Mouse (Mus musculus): ENCODE measurements around the gene Ctnnb1.

Ctnnb1 gene

DNA sequence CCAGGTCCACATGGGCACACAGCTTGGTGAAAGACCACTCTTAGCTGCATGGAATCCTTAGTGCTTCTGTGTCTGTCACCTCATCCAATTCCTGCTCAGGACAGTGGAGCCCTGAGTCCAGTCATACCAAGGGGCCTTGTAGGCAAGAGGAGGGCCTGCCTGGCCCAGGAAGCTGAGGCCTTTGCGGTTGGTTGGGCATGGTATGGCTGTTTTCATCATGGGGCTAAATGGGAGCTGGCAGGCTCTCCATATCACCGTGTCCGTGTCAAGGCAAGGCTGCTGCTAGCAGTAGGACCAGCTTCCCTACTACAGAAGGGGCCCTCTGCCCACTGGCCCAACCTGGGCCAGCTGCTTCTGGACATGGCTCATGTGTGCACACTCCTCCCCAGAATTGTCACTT lies 34.7 kb downstream of the Ctnnb1 start:
- no peak for DNase-seq

DNA sequence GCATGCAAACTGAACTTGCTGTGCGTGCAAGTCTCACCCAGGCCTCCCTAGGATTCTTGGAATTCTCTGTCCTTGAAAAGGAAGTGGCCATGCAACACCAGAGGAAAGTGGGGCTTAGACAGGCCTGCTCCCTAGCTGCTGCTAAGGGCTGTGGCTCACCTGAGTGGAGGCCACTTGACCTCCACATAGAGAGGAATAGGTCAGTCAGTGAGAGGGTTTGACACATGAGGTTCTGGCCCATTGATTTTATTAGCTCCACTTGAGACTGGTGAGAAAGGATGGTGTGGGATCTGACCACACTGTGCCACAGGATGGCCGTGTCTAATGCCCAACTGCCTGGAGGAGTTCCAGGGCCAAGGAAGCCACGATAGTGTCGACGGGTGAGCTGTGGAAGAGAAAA lies 35.2 kb downstream of the Ctnnb1 start:
- DNase-seq, result no peak

DNA sequence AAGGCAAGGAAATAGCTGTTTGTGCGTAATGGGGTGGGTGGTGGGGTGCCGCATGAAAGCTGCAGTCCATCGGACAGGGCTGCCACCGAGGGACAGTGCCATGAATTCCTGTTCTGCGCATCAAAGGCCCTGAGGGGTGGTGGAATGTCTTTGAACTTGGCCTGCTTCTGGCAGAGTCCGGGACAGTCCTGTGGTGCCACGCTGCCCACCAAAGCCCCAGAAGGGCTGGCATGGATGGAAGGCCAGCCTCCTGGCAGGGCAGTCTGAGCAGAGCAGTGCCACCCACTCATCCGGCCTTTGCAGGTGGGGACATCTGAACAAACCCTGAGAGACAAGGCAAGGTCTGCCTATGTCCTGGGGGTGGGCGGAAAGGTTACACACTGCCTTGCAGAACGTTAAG lies 36.0 kb downstream of the Ctnnb1 start:
- DNase-seq, result no peak

DNA sequence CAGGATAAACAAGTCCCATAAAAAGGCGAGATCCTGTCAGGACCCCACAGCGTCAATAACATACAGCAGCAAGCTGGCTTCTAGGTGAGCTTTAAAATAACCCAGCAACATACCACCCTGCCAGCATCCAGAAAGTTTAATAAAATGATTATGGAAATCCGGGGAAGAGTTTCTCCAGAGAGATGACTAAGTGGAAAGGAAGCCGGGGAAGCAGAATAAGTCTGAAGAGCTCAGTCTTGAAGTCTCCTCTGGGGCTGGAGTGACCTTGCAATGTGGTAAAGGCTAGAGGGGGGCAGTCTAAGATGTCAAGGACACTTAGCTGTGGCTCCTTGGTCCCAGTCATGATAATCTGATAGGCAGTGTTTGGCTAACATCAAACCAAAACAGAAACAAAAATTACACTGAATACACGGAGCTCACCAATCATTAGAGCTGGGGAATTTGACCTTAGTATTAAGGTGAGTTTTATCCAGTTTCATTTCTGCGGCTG lies 44.1 kb downstream of the Ctnnb1 start:
- no peak for DNase-seq

DNA sequence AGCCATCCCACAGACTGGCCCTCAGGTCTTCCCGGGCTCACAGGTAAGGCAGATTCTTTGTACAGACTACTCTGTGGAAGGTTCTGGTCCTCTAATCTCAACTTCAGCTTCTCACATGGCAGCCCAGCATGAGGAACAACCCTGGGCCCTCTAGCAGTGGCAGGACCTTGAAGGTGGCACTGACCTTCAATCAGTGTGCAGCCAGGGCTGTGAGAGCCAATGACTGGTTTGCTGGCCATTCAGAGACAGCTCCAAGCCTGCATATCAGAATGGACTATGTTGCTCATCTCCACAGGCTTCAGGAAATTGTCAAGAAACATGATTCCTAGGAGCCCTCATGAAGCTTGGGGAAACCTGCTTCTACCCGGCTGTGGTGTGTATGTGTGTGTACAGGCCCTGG lies 45.2 kb downstream of the Ctnnb1 start:
- DNase-seq, result no peak

DNA sequence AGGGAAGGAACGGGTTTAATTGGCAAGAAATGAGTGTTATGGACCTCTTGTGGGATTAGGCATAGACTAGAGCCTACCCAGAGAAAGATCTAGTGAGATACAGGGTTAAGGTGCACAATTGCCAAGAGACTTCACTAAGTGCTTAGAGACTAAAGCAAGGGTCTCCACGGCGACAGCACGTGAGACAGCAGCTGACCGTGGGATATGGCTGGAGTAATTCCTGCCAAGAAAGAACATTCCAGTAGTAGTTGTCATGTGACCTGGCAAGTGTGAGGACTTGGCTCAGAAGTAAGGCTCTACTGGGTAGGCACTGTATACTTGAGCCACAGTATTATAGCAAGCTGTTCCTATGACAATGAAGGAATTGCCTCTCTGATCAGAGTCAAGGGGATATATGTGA lies 47.1 kb downstream of the Ctnnb1 start:
- no peak for DNase-seq

DNA sequence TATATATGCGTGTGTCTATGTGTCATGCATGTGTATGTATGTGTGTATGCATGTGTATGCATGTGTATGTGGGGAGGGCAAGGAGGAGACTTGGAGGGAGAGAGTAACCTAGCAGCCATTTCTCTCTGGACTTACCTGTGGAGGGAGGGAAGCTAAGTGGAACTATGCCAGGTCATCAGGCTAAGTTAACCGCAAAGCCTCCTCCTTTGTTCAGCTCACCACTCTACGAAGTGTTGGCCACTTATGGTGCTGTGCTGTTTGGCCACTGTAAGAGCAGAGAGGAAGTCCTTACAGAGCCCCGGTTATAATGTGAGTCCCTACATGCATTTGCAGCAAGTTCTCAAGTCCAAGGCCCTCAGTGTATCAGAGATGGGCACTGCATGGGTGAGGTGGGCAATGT lies 47.8 kb downstream of the Ctnnb1 start:
- DNase-seq, result no peak

DNA sequence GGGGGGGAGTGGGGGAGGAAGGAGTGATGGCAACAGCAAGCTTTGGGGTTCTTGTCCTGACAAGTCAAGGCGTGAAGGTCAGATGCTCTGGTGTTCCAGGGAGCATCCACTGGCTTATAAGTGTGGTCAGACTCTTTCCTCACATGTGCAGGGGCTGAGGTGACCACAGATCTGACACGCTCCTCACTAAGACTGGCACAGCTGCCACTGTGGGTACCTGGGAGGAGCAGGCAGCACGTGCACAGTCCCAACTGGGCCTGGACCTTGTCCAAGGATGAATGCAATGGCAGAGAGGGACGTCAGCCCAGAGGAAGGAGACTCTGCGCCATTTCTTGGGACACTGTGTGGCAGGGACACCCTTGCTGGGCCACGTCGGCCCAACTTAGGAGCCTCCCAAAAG lies 52.8 kb downstream of the Ctnnb1 start:
- no peak for DNase-seq

DNA sequence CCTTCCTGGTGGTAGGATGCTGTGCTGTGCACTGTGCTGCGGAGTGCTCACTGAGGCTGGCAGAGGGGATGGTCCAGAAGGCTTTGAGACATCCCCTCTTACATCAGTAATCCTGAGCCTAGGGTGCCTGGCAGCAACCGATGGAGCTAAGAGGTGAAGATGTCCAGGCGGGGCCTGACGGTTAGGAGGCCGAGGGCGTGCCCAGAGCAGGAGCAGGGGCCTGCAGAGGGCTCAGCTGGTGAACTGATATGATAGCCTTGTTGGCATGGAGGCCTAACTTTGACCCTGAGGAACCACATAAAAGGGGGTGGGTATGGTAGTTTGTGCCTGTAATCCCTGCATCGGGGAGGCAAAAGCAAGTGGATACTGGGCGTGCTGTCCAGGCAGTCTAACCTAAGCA lies 54.8 kb downstream of the Ctnnb1 start:
- DNase-seq, result no peak

DNA sequence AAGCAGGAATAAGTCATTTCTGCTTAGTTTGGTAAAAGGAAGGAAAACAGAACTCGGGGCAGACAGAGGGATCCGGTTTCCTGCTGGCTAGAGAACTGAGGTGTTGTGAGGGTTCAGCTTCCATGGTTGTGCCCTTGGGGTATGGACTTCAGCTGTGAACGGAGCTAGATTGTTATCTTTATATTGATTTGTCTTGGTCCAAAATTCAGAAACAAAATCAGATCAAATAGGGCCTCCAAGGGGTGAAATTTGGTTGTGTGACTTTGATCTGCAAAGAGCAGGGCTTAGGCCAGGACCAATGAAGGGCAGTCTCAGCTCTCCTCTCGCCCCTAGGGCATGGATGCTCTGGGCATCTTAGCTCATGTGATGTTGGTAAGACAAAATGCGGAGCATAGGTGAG lies 55.5 kb downstream of the Ctnnb1 start:
- DNase-seq, result no peak

DNA sequence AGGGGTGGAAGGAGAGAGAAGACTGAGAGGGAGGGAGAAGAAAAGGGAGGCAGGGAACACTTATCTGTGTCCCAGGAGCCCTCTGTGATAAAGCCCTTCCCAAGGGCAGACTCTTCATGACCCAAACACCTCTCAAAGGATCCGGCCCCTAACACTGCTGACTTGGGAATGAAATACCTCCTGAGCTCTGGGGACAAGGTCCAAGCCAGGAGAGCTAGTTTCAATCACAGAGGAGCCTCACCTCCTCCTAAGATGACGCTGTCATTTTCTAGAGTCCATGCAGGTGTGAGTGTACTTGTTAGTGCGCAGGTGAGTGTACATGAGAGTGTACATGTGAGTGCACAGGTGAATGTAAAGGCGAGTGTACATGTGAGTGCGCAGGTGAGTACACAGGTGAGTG lies 56.0 kb downstream of the Ctnnb1 start:
- no peak for DNase-seq

DNA sequence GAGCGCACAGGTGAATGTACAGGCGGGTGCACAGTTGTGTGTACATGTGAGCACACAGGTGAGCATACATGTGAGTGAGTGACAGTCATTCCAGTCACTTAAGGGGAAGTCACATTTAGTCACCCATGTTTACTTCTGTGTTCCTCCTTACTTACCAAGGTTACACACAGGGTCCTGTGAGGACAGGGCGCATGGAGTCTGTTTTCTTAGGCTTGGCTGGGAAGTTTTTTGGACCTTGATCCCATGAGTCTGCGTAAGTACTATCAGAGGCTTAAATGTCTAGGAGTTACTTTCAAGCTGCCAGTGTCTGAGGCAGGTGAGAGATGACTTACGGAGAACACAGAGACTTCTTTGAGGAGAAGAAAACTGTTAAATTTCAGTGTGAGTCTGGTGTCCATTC lies 56.5 kb downstream of the Ctnnb1 start:
- no peak for DNase-seq

DNA sequence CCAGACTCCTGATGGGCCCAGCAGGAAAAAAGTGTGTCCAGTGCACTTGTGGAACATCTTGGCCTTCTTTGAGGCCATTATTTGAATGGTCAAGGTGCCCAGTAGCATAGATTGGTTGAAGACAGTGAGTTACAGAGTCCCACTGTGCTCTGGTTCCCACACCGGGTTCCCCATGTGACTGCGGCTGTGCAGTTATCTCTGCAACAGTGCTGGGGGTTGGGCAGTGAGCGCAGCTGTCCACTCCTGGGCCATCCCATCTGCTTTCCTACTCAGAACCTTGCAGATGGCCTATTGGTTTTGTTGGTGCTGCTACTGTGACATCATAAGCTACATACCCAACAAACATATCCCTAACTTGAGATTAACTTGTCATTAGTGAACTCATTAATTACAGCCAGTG lies 57.2 kb downstream of the Ctnnb1 start:
- DNase-seq, result no peak

DNA sequence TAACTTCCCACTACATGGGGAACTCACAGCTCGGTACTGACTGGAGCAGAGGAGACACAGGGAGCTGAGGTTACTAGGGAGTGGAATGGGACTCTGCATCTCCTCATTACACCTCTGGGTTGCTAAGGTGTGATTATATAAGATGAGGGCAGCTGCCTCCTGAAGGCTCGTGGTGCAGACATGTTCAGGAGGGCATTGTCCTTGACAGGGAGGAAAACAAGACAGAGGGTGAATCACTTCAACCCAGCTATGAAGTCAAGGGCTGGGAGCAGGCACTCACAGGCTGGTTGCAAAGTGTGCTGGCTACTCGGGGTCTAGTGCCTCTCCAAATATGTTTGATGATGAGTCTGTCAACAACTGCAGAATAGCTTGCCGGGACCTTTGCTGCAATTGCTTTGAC lies 58.0 kb downstream of the Ctnnb1 start:
- no peak for DNase-seq

DNA sequence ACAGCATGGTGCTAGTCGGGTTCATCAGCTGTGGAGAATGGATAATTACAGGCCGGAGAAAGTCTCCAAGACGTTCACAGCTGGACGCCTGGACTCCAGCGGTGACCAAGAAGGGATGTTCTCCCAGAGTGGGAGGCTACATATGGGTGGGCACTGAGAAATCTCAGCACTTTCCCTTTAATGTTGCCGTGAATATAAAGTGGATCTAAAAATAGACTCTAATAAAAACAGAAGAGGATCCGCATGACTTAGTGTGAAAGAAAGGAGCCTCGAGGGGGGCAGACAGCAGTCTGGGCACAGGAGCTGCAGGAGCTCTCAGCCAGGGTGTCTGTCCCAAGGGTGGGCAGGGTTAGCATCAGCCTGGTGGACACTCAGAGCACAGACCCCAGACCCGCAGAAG lies 59.1 kb downstream of the Ctnnb1 start:
- no peak for DNase-seq

DNA sequence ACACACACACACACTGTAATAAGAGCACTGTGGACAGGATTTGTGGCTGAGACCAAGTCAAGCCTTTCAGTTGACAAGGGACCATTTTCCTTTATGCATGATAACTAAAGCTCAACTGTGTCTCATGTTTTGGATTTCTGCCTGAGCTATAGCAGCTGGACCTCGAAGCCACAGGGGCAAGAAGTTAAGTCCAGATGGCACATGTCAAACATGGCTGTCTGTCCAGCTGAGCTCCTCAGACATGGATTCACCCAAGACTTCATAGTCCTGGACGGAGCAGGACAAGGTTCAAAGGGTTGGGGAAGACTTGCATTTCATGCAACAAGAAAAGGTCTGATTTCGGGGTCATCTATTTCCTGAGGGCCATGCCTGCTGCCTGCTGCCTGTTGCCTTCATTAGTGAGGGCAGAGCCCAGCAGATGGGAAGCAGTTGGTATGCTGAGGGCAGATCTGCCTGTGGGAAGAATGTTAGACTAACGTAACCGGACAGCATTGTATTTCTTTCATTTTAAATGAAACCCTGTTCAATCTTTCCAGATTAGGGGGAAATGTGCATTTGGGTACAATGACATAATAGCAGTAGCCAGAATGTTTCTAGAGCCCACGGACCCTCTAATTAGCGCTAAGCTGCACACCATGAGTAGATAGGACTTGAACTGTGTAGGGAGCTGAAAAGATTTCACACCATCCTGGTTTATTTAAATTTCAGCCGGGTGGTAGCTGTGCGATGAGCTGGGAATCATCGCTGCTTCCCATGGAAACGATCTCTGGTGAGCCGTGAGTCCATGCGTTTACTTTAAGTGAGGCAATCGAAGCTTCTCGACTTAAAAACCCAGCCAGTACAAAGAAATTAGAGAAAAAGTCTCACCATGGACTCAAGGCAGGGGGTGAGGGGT lies 61.0 kb downstream of the Ctnnb1 start:
- no peak for DNase-seq

DNA sequence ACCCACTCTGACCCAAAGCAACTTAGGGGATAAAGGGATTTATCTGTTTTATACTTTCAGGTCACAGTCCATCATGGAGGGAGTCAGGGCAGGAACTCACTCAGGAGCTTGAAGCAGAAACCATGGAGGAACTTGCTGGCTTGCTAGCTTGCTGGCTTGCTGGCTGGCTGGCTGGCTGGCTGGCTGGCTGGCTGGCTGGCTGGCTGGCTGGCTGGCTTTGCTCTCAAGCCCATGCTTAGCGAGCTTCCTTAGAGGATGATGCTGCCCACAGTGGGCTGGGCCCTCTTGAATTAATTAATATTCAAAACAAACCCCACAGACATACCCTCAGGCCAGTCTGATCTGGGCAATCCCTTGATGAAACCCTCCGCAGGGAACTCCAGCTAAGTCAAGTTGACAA lies 62.8 kb downstream of the Ctnnb1 start:
- DNase-seq, result no peak

DNA sequence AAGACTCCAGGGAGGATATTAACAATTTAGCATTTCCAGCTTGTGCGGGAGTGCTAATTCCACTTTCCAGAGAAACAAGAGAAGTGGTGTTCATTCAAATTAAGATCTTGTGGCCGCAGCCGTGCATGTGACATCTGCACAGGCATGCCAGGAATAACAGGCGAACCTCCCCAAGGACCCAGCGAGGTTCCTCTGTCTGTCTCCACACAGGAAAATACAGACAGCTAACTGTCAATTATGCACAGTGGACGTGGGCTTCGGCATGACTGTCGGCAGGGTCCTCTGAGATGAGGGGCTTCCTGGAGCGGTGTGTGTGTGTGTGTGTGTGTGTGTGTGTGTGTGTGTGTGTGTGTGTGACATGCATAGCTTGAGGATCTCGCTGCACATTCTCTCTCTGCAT lies 64.0 kb downstream of the Ctnnb1 start:
- no peak for DNase-seq

DNA sequence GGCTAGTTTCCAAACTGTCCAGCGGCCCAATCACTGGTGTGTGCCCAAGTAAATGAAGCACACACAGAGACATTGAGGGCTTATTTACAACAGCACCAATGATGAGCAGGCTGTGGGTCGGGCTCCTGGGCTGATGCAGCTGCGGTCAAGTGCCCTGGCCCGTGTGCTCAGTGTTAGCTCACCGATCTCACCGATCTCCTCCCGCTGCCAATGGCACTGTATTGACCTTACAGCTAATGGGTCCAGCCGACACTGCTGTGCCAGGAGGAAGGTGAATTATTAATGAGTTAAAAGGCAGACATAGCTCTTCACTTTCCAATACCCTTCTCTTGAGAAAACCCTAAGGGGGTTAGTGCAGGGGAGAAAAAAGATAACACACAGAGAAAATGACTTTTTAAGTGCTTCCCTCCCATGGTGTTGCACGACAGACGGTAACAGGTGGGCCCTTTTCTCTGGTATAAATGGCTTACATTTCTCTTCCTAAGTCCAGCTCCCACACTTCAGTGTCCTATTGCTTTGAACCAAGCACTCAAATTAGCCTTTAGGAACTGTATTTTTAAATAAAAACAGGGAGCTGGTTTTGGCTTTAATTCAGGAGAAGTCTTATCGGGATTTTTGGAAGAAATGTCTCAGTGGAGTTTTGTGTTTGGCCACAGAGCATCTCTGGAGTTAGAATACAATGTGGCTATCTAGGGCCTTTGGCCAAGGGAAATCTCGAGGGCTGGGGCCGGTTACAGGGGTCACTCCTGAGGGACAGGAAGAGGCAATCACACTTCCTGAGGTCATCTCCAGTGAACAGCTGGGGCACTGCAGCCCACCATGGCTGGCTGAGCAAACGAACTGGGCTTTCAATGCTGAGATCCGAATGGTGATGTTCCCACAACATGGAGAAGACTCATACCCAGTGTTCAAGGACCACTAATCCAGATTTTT lies 65.5 kb downstream of the Ctnnb1 start:
- DNase-seq, result no peak

DNA sequence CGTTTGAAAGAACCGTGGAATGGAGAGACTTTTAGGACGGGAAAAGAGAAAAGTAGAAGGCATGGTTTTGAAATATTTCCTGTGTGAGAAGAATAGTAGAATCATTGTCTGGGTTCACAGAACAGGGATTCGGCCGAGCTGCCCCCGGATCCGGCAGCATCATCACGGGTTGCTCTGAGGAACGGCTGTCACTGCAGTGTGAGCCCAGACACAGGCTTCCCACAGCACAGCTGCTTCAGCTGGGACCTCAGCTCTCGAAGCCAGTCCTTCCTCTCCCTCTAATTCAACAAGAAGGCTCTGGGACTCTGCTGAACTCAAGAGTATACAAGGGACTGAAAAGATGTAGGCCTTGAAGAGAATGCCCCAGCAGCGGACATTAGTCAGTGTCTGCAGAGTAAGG lies 69.7 kb downstream of the Ctnnb1 start:
- DNase-seq, result no peak

DNA sequence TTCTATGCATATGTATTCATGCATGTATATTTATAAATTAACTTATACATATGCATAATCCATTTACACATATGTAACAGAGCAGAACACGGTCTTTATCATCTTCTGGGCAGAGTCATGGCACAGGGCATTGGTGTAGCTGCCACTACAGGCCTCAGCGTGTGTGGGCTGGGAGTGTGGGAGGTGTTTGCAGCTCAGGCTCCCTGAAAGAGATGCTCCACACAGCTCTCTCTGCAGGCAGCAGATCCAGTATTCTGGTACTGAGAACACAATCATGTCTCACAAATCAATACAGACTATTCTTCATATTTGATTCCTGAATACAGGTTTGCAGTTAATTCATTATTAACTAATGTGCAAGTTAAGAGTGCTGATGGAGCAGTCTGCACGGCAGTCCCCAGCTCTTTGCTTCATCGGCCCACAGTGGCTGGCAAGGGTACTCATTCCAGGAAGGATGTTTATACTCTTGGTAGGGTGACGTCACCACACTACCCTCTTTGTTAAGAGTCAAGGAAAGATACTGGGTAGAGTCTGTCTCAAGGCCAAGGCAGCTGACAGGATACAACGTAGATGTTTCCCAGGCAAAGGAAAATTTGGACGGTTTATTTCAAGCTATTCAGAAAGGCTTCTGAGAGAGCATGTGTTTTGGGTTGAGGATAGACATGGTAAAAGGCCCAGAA lies 71.8 kb downstream of the Ctnnb1 start:
- DNase-seq, result peak; percentile 39

DNA sequence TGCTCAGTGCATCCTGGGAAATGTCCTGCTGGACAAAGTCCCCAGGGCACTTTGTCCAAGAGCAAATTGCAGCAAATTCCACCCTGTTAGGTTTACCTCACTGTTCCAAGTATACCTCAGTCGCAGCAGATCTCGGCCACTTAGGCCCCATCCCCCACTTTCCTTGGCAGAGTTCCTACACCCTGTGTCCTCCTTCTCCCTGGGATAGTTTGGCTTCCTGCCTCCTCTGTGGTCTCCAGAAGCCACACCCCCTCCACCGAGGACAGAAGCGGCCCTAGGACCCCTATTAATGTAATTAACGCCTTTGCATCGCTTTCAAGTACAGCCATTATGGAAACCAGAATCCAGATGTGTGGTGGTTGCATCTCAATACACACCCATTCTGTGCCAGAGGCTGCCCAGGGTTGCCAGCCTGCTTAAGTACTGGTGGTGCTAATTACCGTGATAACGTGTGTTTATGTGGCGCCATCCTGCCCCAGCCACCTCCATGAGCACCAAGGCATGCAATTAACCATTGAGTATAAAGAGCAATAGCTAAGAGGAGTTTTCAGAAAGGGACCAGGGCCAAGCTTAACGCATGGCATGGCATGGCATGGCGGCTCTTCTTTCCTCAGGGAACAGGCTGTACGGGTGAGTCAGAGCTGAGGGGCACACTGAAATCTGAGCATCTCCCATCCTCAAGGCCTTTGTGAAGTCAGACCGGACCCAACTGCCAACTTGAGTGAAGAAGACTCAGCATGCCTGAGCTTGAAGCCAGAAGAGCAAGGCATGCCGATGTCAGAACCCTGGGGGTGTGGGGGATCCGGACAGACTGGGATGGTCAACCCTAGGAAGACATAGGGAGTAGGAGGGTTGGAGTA lies 72.9 kb downstream of the Ctnnb1 start:
- DNase-seq, result no peak
